In the genomic region with DNA sequence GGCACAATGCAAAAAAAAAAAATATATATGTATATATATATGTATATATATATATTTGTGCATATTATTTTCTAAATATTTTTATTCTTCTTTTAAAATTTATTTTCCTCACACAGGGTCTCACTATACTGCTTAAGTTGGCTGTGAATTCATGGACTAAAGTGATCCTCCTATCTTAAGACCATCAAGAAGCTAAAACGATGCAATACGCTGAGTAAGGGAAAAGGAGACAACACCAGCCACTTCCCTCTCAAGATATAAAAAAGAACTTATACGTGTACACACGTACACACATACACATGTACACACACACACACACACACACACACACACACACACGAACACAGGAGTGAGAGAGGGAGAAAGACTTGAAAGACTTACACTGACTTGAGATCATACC, we compare ENCODE assay signal across 35 mouse cellular contexts. TPM values are rescaled to one million over a fixed set of nuclear protein-coding genes. Genes with fewer than 3 reads are reported as not detected.
"Had no signal": no experiment of that assay in that cellular context is flagged by ENCODE, and none has a peak within 500 bp of the region (broad histone marks: within the 10 kb centered on the region; RNA-seq: fewer than 3 reads in every experiment).

No protein-coding gene starts in this region.

- H3K4me1 ChIP-seq: hindbrain, embryonic 10.5 days; hindbrain, embryonic 12.5 days; hindbrain, embryonic 13.5 days; hindbrain, embryonic 15.5 days; intestine, embryonic 15.5 days; kidney, embryonic 15.5 days had no signal

- H3K27ac ChIP-seq: heart, embryonic 13.5 days; heart, embryonic 15.5 days; hindbrain, embryonic 10.5 days; hindbrain, embryonic 12.5 days; hindbrain, embryonic 13.5 days; hindbrain, embryonic 14.5 days; hindbrain, embryonic 15.5 days; hindbrain, postnatal 0 days; intestine, embryonic 15.5 days; kidney, embryonic 15.5 days; kidney, postnatal 0 days; layer of hippocampus, adult 2 months; left cerebral cortex, adult 2 months had no signal

- ATAC-seq: hindbrain, embryonic 16.5 days; hindbrain, postnatal 0 days; inflammation-experienced regulatory T-cells, adult 6 months; intestine, embryonic 15.5 days; intestine, embryonic 16.5 days; intestine, postnatal 0 days had no signal

- H3K27me3 ChIP-seq: heart, embryonic 12.5 days; heart, embryonic 13.5 days; heart, embryonic 15.5 days; hindbrain, embryonic 12.5 days; hindbrain, embryonic 13.5 days; hindbrain, embryonic 15.5 days; intestine, embryonic 15.5 days; kidney, embryonic 15.5 days had no signal

- H3K4me3 ChIP-seq: heart, embryonic 12.5 days; heart, embryonic 13.5 days; heart, embryonic 15.5 days; hindbrain, embryonic 10.5 days; hindbrain, embryonic 12.5 days; hindbrain, embryonic 13.5 days; hindbrain, embryonic 15.5 days; intestine, embryonic 15.5 days; kidney, embryonic 15.5 days; layer of hippocampus, adult 2 months; left cerebral cortex, adult 2 months had no signal

- DNase-seq: heart, postnatal 10 days; heart, postnatal 14 days; heart, postnatal 36 days; heart, postnatal 4 days; kidney, adult 11 months; kidney, adult 18-20 months; kidney, adult 2 months; kidney, adult 8-10 months; kidney, adult 9 months; kidney, postnatal 10 days; kidney, postnatal 14 days; kidney, postnatal 25 days; kidney, postnatal 36 days; kidney, postnatal 4 days; layer of hippocampus, adult 9-11 months; layer of hippocampus, postnatal 36 days had no signal

- H3K4me2 ChIP-seq: heart, embryonic 12.5 days; heart, embryonic 13.5 days; heart, embryonic 15.5 days; hindbrain, embryonic 12.5 days; hindbrain, embryonic 13.5 days; hindbrain, embryonic 14.5 days; hindbrain, embryonic 15.5 days; intestine, embryonic 15.5 days; kidney, embryonic 15.5 days had no signal

- H3K9ac ChIP-seq: heart, embryonic 12.5 days; heart, embryonic 13.5 days; heart, embryonic 15.5 days; hindbrain, embryonic 12.5 days; hindbrain, embryonic 13.5 days; hindbrain, embryonic 14.5 days; hindbrain, embryonic 15.5 days; intestine, embryonic 15.5 days; kidney, embryonic 15.5 days had no signal

- H3K9me3 ChIP-seq: heart, embryonic 12.5 days; heart, embryonic 13.5 days; heart, embryonic 15.5 days; hindbrain, embryonic 10.5 days; hindbrain, embryonic 12.5 days; hindbrain, embryonic 13.5 days; hindbrain, embryonic 15.5 days; intestine, embryonic 15.5 days; kidney, embryonic 15.5 days had no signal

RNA-seq across cellular contexts. Expression of a gene that starts 33.0 kb away (rescaled TPM):
- total RNA-seq: heart, postnatal 10 days had no signal
- polyA plus RNA-seq: kidney, embryonic 14.5 days had no signal
